Mouse (Mus musculus) spleen, postnatal 36 days (tissue): ENCODE results near the gene Huwe1.

Source experiments
- DNase-seq, 2 experiments: peaks; one replicate each; pipeline ENCODE4 v3.0.0; 2022; ENCODE audit warnings: low spot score in 2 of 2, mixed read lengths in 1 of 2

Huwe1 gene

DNA sequence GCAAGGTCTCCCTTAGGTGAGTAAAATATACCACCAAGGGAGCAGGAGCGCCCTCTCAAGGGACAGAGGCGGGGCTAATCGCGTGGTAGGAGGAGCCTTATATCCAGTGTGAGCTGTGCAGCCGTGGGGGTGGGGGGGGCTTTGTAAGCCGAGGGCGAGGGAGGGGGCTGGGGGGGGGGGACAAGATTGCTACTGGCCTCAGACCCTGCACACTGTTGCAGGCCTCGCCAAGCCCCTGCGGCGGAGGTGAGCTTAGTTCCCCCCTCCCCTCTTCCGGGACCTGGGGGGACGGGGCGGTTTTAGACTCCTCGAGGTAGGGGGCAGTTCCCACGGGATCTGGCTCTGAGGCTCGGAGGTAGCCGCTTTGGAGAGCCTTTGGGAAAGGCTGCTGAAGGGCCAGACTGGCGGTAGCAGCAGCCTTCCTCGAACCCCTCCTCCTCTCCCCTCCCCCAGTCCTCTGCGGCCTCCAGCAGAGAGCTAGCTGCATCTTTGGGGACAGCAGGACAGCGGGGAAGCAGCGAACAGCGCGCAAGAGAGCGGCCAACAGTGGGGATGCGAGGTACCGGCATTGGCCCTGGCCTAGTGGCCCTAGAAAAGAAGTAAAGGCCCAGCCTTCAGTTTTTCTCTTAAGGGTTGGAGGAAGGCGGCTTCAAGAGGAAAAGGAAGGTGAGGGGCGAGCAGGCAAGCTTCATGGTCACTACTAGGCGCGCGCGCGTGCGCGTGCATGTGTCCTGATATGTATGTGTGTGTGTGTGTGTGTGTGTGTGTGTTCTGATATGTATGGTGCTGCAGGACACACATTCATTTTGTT is at the start of gene Huwe1:
Gene Huwe1 (plus strand): TSS at position 107 of the 811 bp plus-strand sequence.
- peak; percentile 48 to 63 for DNase-seq

DNA sequence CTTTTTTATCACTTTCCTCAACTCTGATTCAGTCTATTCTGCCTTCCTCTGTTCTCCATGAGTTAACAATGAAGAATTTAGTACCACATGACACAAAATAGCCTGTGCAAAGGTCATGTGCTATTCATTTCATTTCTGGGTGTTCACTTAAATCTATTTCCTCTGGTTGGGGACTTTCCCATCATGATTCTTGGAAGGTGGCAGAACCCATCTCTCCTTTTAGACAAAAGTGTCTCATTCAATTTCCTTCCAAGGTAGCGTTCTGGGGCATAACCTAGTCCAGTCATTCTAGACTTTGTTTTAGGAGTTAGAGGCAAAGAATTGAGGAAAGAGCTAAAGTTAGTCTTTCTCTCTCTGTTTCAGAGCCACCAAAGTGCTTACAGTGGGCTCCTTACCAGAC is 20.3 kb upstream of the Huwe1 start:
- DNase-seq = no peak

DNA sequence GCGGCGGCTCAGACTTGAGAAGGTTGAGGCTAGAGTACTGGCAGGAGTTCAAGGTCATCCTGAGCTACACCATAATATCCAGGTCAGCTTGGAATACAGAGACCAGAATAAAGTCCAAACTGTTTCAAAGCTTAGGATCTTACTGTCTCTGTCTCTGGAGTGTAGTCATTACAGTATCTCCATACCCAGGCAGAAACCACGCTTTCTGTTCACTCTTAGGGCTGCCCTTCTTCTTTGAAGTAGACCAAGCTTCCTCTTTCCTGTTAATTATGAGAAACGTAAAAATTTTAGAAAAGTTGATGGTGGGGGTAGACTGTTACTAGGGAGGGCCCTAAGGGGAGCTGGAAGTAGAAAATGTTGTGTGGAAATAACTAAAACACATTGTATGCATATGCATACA is 17.7 kb upstream of the Huwe1 start:
- DNase-seq = no peak

DNA sequence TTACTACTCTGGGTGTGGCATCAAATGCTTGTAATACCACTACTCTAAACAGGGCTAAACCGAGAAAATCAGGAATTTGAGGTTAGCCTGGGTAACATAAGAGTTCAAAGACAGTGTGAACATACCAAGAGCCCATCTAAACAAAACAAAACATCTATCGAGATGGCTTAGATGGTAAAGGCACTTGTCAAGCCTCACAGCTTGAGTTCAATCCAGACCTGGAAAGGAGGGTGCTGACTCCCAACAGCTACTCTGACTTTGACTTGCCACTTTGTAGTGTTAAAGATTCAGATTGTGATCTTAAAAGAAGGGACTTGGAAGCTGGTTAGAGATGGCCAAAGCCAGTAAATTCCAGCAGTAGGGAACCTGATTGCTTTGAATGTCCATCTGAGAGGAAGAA is 7.8 kb upstream of the Huwe1 start:
- no peak for DNase-seq

DNA sequence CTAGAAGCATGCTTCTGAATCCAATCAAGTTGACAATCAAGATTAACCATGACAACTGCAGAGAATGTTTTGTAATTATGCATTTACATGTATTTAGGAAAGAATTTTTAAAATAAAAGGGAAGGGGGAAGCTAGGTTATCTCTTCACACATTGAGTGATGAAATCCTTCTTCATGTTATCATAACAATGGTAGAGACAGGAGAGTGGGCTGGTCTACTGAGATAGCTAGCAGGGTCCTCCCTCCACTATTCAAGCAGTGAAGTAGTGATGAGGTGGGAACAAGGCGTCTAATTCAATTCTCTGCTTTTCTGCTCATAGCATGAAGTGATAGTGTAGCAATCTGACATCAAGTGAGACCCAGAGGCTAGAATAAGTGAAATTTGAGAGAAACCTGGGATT is 2.6 kb upstream of the Huwe1 start:
- DNase-seq = no peak

DNA sequence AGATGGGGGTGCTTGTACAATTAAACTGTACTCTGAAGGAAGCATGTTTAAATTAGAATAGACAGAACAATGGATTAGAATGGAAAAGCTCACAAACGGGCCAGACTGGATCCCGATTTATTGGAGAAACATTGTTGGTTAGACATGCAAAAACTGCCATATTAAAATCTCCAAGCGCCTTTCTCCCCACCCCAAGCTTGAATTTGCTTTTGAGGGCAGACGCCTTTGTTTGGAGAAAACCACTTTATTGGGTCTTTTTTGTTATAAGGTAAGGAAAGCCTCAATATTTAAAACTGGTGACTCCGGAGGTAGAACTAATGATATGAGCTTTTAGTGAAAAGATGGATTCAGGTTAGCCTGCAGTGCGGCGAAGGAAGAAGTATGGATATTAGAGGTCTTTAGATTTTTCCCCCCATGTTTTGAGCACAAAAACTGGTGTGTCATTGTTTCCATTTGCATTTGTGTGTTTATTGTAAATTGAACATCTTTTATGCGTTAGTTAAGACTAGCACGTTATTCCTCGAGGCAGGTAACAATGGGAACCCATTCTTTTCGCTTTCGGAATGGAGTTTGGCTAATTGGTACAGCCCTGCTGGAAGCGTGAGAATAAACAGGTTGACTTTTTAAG is 1.8 kb downstream of the Huwe1 start:
- no peak for DNase-seq

DNA sequence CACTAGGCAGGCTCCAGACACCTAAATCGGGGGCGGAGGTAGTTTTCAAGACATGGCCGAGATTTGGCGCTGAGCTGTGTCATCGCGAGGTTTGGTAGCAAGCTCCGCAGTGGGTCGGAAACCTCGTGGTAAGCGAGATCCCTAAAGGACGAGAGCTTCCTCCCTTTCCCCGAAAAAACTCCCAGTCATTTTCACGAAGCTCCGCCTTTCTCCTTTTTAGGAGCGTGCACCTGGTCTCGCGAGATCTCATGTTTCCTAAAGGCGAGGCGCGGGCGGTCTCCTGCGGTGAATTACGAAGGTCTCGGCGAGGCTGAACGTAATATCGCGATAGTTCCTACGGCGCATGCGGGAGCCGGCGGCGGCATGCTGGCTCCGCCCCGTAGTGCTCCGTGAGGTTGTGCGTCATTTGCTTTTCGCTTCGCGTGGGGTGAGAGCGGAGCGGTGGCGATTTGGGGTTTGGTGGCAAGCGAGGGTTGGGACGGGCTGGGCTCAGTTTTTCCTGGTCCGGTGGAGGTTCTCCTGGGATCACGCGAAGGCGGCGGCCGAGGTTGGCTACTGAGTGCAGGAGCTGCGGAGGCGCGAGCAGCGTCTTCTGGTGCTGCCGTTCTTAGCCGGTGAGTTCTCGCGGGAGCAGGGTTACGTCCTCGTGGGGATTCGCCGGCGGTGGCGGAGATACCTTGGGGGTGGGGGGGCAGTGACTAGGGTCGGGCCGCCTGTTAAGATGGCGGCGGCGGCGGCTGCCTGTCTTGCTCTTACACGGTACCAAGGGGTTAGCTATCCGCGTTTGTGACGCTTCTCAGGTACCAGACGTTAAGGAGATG is 2.6 kb downstream of the Huwe1 start:
- peak; percentile 92 to 95 for DNase-seq

DNA sequence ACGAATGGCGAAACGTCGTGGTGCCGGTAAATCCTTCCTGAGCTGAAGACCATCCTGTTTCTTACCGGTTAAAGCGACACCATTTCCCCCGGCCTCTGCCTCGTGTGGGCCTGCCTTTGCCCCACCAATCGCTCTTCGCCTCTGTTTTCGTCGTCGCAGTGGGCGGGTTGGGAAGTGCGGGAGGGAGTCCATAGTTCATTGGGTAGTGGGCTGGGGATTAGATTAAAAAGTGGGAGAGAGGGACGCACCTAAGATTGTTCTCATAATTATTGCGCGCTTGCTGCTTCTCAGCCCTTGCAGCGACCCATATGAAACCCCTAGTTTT is 3.1 kb downstream of the Huwe1 start:
- peak; percentile 46 to 50 for DNase-seq

DNA sequence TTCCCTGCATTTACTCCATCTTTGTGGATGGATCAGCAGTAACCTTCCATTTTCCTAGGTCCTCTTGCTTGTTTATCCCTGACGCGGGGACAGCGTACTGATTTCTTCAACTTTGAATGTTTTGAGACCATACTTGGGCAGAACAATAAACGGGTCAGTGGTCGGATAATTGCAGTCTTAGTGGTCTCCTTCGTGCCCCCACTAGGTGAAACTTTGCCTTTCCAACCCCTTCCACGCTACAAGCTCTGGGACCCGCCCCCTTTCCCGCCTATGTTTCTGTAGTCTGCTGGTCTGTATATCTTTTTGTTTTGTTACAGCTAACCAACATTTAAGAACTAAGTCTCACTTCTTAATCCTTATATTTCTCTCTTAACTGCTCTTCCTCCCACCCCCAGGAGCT is 3.8 kb downstream of the Huwe1 start:
- no peak for DNase-seq

DNA sequence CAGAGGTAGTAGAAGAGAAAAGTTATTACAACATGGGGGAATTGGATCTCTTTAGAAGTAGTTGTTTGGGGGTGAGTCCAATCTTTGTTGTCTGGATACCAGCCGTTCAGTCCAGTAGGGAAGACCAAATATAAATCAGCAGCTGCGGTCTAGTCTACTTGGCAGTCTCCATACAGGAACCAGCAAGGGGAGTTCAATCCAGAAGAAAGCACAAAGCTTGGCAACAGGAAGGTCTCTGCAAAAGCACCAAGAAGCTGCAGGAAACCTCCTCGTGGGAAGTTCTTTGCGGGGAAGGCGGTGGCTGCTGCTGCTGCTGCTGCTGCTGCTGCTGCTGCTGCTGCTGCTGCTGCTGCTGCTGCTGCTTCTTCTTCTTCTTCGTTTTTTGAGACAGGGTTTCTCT is 10.9 kb downstream of the Huwe1 start:
- no peak for DNase-seq

DNA sequence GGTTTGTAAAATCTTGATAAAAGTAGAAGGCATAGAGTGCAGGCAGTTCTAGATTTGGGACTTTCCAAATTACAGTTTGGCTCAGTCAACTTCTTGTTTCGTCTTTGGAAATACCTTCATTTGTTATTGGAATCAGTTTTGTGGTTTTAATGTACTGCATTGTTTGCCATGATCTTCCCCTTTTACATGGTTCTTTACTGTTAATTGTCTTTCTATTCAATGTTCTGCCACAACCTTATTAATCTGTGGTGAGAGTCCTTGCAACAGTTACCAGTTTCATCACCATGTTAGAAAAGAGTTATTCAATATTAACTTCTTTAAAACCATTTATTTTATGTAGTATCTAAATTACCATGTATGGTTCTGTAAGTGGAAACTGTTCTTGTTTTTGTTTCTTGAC is 13.0 kb downstream of the Huwe1 start:
- no peak for DNase-seq

DNA sequence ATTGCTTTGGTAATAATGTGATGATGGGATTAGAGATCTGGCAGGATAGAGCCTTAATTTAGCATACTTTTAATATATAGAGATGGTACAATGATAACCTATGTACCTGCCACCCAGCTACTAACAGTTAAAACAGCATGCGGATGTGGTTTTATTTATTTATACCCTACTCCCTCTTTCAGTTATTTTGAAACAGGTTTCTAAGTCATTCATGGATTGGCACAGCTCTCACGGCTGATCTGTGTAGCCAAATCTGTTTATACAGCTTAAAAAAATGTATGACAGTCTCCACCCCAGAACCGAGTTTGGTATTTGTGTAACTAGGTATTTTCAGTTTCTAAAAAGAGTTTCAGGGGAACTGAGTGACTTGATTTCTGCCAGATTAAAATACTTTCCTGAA is 17.1 kb downstream of the Huwe1 start:
- no peak for DNase-seq

DNA sequence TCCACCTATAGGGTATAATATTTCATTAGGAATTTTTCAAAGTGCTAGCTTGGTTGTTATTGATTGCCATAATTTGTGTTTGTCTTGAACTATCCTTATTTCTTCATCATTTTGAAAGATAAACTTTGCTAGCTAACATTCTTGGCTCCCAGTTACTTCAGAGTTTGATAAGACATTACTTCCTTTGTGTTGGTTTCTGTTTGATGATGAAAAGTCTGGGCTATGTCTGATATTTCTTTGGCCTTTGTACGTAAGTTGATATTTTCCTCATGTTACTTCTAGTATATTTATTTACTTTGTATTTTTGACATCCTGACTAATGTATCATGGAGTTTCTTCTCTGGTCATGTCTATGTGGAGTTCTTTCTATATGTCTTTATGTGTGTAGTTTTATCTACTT is 28.4 kb downstream of the Huwe1 start:
- DNase-seq = no peak

DNA sequence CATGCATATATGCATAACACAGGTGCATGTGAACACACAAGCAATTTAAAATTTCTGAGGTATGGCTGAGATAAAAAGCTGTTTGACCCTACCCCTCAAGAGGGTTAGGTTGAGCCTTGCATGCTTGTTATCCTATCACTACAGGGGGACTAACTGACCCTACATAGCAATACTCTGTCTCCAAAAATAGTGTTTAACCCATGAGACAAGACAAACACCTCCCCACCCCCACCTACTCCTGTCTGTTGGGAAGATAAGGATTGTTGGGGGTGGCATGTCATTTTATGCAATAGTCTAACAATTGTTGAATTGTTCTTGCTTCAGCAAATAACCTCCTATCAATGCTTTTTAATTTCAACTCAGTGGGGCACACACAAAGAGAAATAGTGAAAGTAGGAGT is 30.7 kb downstream of the Huwe1 start:
- DNase-seq = no peak

DNA sequence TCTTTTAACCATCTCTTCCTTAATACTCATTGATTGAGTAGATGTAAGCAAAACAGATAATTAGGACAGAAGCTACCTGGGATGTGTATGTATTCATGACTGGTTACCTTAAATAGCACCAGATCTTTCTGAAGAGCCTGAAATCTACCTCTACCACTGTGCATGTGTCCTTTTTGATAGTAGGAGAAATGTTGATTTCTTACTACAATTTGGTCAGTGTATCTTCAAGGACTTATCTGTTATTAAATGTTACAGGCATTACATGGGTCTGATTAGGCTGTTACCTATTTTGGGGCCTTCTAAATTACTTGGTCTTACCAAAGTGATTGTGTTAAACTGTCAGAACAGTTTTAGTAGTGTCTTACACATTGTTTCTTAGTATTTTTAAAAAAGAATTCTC is 32.4 kb downstream of the Huwe1 start:
- no peak for DNase-seq

DNA sequence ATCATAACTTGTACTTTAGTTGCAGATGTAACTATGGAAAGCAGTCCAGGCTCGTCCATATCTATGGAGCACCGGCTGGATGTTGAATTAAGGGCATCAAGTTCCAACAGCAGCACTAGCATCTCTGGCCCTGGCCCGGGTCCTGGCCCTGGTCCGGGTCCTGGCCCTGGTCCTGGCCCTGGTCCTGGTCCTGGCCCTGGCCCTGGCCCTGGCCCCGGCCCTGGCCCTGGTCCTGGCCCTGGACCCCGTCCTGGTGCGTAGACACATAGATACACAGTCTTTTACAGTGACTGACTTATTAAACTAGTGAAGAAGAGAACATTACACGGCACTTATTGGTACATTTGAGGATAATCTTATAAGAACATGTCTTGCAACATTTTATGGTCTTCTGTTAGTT is 58.8 kb downstream of the Huwe1 start:
- DNase-seq = no peak

DNA sequence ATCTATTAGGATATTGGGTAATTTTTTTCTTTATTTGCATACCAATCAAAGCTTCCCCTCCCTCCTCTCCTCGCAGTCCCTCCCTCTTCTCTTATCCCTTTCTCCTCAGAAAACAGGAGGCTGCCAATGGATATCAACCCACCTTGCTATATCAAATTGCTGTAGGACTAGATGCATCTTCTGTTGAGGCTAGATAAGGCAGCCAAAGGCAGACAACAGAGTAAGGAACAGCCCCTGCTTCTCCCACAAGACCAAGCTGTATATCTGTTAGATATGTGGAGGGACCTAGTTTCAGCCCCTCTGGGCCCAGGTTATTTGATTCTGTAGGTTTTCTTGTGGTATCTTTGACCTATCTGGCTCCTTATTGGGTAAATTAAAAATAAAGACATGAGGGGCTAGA is 110.1 kb downstream of the Huwe1 start:
- DNase-seq = no peak

DNA sequence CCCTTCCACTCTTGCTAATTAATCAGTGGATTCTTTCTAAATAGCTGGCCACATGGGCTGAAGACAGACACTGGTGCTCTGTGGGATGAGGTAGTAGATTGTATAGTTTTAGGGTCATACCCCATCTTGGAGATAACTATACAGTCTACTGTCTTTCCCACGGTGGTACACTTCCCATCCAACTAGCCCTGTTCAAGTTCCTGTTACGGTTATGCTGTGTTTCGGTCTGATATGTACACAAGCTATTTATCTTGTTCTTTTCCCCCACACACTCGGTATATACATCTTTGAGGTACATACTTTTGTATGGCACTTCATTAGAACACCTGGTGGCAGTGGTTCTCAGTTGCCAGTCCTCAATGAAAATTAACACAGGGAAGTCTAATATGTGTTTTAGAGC is 111.7 kb downstream of the Huwe1 start:
- DNase-seq = no peak

DNA sequence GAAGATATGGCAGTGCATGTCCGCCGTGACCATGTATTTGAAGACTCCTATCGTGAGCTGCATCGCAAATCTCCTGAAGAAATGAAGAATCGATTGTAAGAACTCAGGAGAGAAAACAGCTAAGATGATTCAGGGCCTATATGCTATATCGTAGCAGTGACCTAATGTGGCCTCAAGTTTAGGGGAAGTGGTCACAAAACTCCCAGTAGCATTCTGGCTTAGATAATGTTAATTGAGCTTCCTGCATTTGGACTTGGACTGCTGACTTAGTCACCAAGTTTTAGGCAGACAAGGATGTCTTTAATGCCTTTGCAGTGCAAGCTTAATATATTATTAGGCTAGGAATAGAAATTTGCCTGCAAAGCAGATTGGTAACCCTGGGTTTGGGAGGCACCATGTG is 128.8 kb downstream of the Huwe1 start:
- no peak for DNase-seq

DNA sequence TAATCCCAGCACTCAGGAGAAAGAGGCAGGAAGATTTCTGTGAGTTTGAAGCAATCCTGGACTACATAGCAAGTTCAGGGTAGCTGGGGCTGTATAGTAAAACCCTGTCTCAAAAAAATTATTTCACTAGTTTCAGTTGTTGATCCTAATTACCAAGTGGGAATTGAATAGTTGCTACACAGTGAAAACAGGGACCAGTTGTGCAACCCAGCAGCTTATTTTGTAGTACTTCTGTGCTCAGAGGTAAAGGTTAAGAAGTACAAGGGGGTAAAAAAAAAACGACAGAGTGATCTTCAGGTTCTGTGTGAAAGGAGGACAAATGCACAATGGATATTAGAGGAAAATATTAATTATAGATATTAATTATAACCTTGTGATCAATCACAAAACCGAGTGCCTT is 138.2 kb downstream of the Huwe1 start:
- DNase-seq = no peak

DNA sequence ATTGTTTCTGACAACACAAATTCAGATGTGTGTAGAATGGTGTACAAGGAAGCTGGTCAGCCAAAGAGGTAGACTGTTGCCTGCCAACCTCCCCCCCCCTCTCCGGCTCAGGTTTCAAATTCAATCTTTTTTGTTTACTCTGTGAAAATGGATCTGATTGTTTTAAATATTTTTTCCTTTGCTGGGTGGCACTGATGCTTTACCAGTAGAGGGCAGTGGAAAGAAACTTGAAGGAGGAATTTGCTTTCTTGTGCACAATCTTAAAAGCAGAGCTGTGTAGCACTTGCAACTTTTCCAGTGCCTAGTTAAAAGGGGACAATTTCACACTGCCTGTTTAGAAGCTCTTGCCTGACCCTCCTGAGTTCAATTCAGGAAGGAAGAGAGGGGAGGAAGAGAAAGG is 146.4 kb downstream of the Huwe1 start:
- no peak for DNase-seq

DNA sequence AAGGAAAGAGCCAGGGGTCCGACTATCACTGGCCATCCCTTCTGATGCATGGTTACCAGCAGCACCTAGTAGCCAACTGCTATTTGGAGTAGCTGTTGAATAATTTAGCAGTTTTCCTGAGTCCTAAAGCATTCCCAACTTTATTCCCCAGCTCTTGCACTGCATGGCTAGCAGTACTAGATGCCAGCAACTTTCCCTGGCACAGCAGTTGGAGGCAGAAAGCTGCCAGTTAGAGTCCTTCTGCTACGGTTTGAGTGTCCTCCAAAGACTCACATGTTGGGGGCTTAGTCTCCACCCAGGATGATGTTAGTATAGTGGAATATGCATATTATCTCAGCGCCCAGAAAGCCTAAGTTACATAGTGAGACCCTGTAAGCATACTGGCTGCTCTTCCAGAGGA is 147.2 kb downstream of the Huwe1 start:
- DNase-seq = no peak

DNA sequence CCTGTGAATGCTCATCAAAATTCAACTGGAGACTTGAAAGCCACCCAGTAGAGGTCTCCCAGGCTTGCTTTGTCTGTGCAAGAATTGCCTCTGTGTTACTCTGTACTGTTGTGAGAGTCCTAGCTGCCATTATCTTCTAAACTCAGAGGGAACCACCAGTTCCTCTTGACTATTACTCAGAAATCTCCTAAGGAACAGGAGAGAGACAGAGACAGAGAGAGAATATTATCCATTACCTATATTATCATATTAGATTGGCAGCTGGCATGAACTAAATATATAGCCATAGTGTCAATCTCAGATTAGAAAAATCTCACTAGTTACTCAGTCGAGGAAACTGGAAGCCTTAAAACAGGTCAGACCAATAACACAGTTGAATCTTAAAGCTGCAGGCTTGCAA is 149.6 kb downstream of the Huwe1 start:
- DNase-seq = no peak
